Mouse (Mus musculus) midbrain, embryonic 14.5 days (tissue): ENCODE results near the gene Chad. TPM values are rescaled to one million over a fixed set of nuclear protein-coding genes. Genes with fewer than 3 reads are reported as not detected.

Experiments
- ATAC-seq: fragments of 200-750 bp; cut with Nextera tagmentation; 2 replicates; pipeline ENCODE4 v1.8.0; 2017; ENCODE audit warnings: moderate number of reproducible peaks, moderate library complexity; ENCODE audit not compliant: low FRiP score, low TSS enrichment
- DNase-seq: peaks from one replicate; pipeline ENCODE4 v3.0.0-alpha.2; 2015
- H3K27ac ChIP-seq: fragments of 300-500 bp; sonication (generic); replicated peaks from 2 replicates; pipeline ENCODE4 v1.5.1; 2014; ENCODE audit warnings: mild to moderate bottlenecking, low read depth, low read length, moderate library complexity
- H3K27me3 ChIP-seq: fragments of 300-500 bp; sonication (generic); 2 replicates; pipeline ENCODE4 v1.6.1; 2014; ENCODE audit warnings: low read length, control low read depth, mixed read lengths; ENCODE audit not compliant: control insufficient read depth, insufficient read depth
- H3K36me3 ChIP-seq: fragments of 300-500 bp; sonication (generic); 2 replicates; pipeline ENCODE4 v1.6.1; 2014; ENCODE audit warnings: low read length, control low read depth; ENCODE audit not compliant: control insufficient read depth, insufficient read depth
- H3K4me1 ChIP-seq: fragments of 300-500 bp; sonication (generic); 2 replicates; pipeline ENCODE4 v1.6.1; 2014; ENCODE audit warnings: mild to moderate bottlenecking, antibody characterized with exemption, low read length, control low read depth; ENCODE audit not compliant: control insufficient read depth, insufficient read depth
- H3K4me2 ChIP-seq: fragments of 300-500 bp; sonication (generic); 2 replicates; pipeline ENCODE4 v1.6.1; 2014; ENCODE audit warnings: mild to moderate bottlenecking, low read length, moderate library complexity
- H3K4me3 ChIP-seq: fragments of 300-500 bp; sonication (generic); replicated peaks from 2 replicates; pipeline ENCODE4 v1.5.1; 2014; ENCODE audit warnings: low read depth, low read length
- H3K9ac ChIP-seq: fragments of 300-500 bp; sonication (generic); replicated peaks from 2 replicates; pipeline ENCODE4 v1.6.1; 2014; ENCODE audit warnings: mild to moderate bottlenecking, low read length, moderate library complexity
- H3K9me3 ChIP-seq: fragments of 300-500 bp; sonication (generic); 2 replicates; pipeline ENCODE4 v1.6.1; 2016; ENCODE audit warnings: low read length, control low read depth, mixed read lengths; ENCODE audit not compliant: control insufficient read depth
- WGBS: fragments of 180-500 bp; shearing (Covaris S2); extraction: QIAGEN DNeasy Blood & Tissue Kit; methylation state at CpG from one replicate; pipeline ENCODE4 v1.1.7; 2014; 5-methylcytosine and 5-hydroxymethylcytosine counted together
- polyA plus RNA-seq: library from polyadenylated mRNA; unstranded; fragments of >200 nt; fragmentation: Nextera tagmentation; extraction: Ambion mirVana; gene quantifications from 2 replicates; pipeline ENCODE4 v1.2.1, GENCODE M21; 2014

Gene Chad
- 0.18 TPM in 1 of 2 replicates, not detected in the other for polyA plus RNA-seq

GRCm38 (mm10) chr11:94564437-94565150 is at the start of gene Chad:
Gene Chad (plus strand): TSS chr11:94565047.
- ATAC-seq (no peak), DNase-seq (peak; percentile 40)
- peak within 1 kb of the TSS; percentile 24 for H3K4me3 ChIP-seq
- WGBS = 4% methylated on average over 35 of the region's 35 CpGs
- H3K27me3 ChIP-seq = peaks cover 11% of the 10 kb centered on the region
- peak within 1 kb of the TSS; percentile 46 for H3K4me2 ChIP-seq
- H3K27ac ChIP-seq = no peak within 1 kb of the TSS
- no peaks in the 10 kb centered on the region for H3K9me3 ChIP-seq
- H3K36me3 ChIP-seq = no peaks in the 10 kb centered on the region
- H3K4me1 ChIP-seq = peaks cover 7% of the 10 kb centered on the region; the same call in 1 of the 2 replicates
- 0 out of 2 replicates have a peak within 1 kb of the TSS, but pooled peaks have one; percentile 21 for H3K9ac ChIP-seq

- DNase-seq (peak; percentile 83), ATAC-seq (peak; percentile 37; the same call in 1 of the 2 replicates)
- Histone ChIP-seq H3K27me3 (no peaks in the 10 kb centered on the region), H3K4me3 (peak within 1 kb of the TSS; percentile 45), H3K36me3 (no peaks in the 10 kb centered on the region), H3K9ac (peak within 1 kb of the TSS; percentile 52), H3K4me1 (0 out of 2 replicates have a peak, but pooled peaks cover 10% of the 10 kb centered on the region), H3K27ac (0 out of 2 replicates have a peak within 1 kb of the TSS, but pooled peaks have one; percentile 22), H3K4me2 (peak within 1 kb of the TSS; percentile 80), H3K9me3 (no peaks in the 10 kb centered on the region)
- WGBS = under 1% methylated on average over 42 of the region's 42 CpGs
Measured at GRCm38 (mm10) chr11:94521219-94521843, 43.5 kb upstream of the Chad start, which contains the start of gene Mycbpap. Gene Mycbpap (minus strand): TSS chr11:94521742.

- WGBS = 52% methylated on average over 9 of the region's 9 CpGs
- Histone ChIP-seq H3K4me1 (no peaks in the 10 kb centered on the region), H3K27ac (no peak overlapping the region), H3K27me3 (no peaks in the 10 kb centered on the region), H3K9ac (no peak overlapping the region), H3K4me2 (no peak overlapping the region), H3K4me3 (no peak overlapping the region), H3K36me3 (no peaks in the 10 kb centered on the region), H3K9me3 (no peaks in the 10 kb centered on the region)
- DNase-seq (no peak), ATAC-seq (no peak; the same call in 1 of the 2 replicates)
Measured at GRCm38 (mm10) chr11:94526171-94526879, 38.5 kb upstream of the Chad start.

GRCm38 (mm10) chr11:94528879-94529278 is 36.0 kb upstream of the Chad start:
- Histone ChIP-seq H3K27ac (no peak overlapping the region), H3K4me3 (no peak overlapping the region), H3K4me2 (no peak overlapping the region), H3K9ac (no peak overlapping the region), H3K36me3 (no peaks in the 10 kb centered on the region), H3K9me3 (no peaks in the 10 kb centered on the region), H3K4me1 (no peaks in the 10 kb centered on the region), H3K27me3 (no peaks in the 10 kb centered on the region)
- WGBS = 40% methylated on average over 3 of the region's 3 CpGs
- DNase-seq (peak; percentile 43), ATAC-seq (no peak)

GRCm38 (mm10) chr11:94533171-94533570 is 31.7 kb upstream of the Chad start:
- Histone ChIP-seq H3K27ac (no peak overlapping the region), H3K4me3 (no peak overlapping the region), H3K4me1 (no peaks in the 10 kb centered on the region), H3K4me2 (no peak overlapping the region), H3K9me3 (no peaks in the 10 kb centered on the region), H3K36me3 (no peaks in the 10 kb centered on the region), H3K27me3 (no peaks in the 10 kb centered on the region), H3K9ac (no peak overlapping the region)
- 85% methylated on average over 8 of the region's 8 CpGs for WGBS
- ATAC-seq (no peak), DNase-seq (no peak)

- Histone ChIP-seq H3K4me3 (no peak overlapping the region), H3K9me3 (no peaks in the 10 kb centered on the region), H3K4me1 (0 out of 2 replicates have a peak, but pooled peaks cover under 1% of the 10 kb centered on the region), H3K9ac (no peak overlapping the region), H3K4me2 (no peak overlapping the region), H3K36me3 (peaks cover 5% of the 10 kb centered on the region; the same call in 1 of the 2 replicates), H3K27me3 (no peaks in the 10 kb centered on the region), H3K27ac (no peak overlapping the region)
- 69% methylated on average over 8 of the region's 8 CpGs for WGBS
- DNase-seq (no peak), ATAC-seq (no peak)
Measured at GRCm38 (mm10) chr11:94538733-94539292, 26.0 kb upstream of the Chad start.

GRCm38 (mm10) chr11:94539761-94540160 is 25.1 kb upstream of the Chad start:
- no peaks in the 10 kb centered on the region for H3K27me3 ChIP-seq
- no peak overlapping the region for H3K9ac ChIP-seq
- WGBS = 76% methylated on average over 7 of the region's 7 CpGs
- H3K9me3 ChIP-seq = no peaks in the 10 kb centered on the region
- H3K27ac ChIP-seq = no peak overlapping the region
- DNase-seq = no peak
- H3K4me1 ChIP-seq = 0 out of 2 replicates have a peak, but pooled peaks cover 2% of the 10 kb centered on the region
- peaks cover 5% of the 10 kb centered on the region; the same call in 1 of the 2 replicates for H3K36me3 ChIP-seq
- no peak overlapping the region for H3K4me3 ChIP-seq
- ATAC-seq = no peak
- H3K4me2 ChIP-seq = no peak overlapping the region

GRCm38 (mm10) chr11:94542400-94542799 is 22.4 kb upstream of the Chad start:
- Histone ChIP-seq H3K36me3 (peaks cover 5% of the 10 kb centered on the region; the same call in 1 of the 2 replicates), H3K4me2 (no peak overlapping the region), H3K9me3 (no peaks in the 10 kb centered on the region), H3K4me3 (no peak overlapping the region), H3K4me1 (0 out of 2 replicates have a peak, but pooled peaks cover 2% of the 10 kb centered on the region), H3K27ac (no peak overlapping the region), H3K27me3 (no peaks in the 10 kb centered on the region), H3K9ac (no peak overlapping the region)
- ATAC-seq = no peak
- 88% methylated on average over 4 of the region's 4 CpGs for WGBS
- DNase-seq = no peak
